Mouse (Mus musculus) gastrocnemius, adult 2 months (tissue): ENCODE results near the gene Ift43. TPM values are rescaled to one million over a fixed set of nuclear protein-coding genes. Genes with fewer than 3 reads are reported as not detected.

Source experiments
- DNase-seq: peaks from one replicate; pipeline ENCODE4 v3.0.0; 2022
- H3K27ac ChIP-seq: fragments of 200-600 bp; 2 replicates; pipeline ENCODE4 v1.8.1; 2022; ENCODE audit warnings: mild to moderate bottlenecking
- H3K4me3 ChIP-seq: fragments of 200-600 bp; 2 replicates; pipeline ENCODE4 v1.8.1; 2022; ENCODE audit warnings: mild to moderate bottlenecking, moderate library complexity
- CTCF ChIP-seq: fragments of 200-600 bp; IDR thresholded peaks from 2 replicates; pipeline ENCODE4 v1.8.1; 2022; ENCODE audit warnings: antibody characterized with exemption, mild to moderate bottlenecking, moderate library complexity
- intact Hi-C: fragments of 180-260 bp; cut with DNase I; formaldehyde crosslinking; loops from one replicate; pipeline ENCODE4 v1.15.1; 2025
- total RNA-seq, 2 experiments: library from RNA; stranded (reverse); gene quantifications; 2 replicates each; pipeline ENCODE4 v1.2.3; 2021

The Ift43 gene
- total RNA-seq, 2 experiments from 2014 or later = 8.4 to 13.6 TPM

- peak overlapping the region; percentile 77 for H3K27ac ChIP-seq
- peak; percentile 44 for DNase-seq
- TF ChIP-seq CTCF = no peak
- no peak overlapping the region for H3K4me3 ChIP-seq
- intact Hi-C loops = no loop called here
Observed at GRCm38 (mm10) chr12:86086550-86086949, 4.2 kb downstream of the Ift43 start.

GRCm38 (mm10) chr12:86088042-86088441, 5.7 kb downstream of the Ift43 start:
- no peak for TF ChIP-seq CTCF
- Histone ChIP-seq H3K27ac (peak overlapping the region; percentile 77), H3K4me3 (no peak overlapping the region)
- intact Hi-C loops = no loop called here
- peak; percentile 67 for DNase-seq

- DNase-seq = no peak
- peak overlapping the region; percentile 85 for H3K27ac ChIP-seq
Observed at GRCm38 (mm10) chr12:86090764-86091163, 8.4 kb downstream of the Ift43 start.

DNA sequence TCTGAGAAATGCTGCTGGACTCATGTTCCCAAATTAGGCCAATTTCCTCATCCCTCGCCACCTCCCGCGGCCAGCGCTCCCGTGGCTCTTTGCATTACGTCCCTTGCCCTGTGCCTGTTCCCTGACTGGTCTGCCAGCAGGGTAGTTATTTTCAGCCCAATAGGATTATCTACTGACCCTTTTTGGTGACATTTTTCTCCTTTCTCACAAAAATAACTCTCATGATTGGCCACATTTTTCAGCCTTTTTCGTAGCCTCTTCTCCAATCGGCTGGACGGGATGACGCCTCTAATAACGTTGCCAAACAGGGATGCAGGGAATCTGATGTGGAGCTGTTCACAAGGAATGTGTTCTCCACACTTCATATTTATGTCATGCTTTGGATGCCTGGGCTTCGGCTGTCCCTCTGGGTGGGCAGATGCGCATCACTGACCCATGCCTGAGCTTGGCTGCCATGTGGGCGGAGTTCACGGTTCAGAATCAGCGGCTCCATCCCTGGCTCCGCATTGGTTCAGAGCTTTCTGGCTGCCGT, 9.3 kb downstream of the Ift43 start:
- peak; percentile 71 for DNase-seq
- Histone ChIP-seq H3K4me3 (peak overlapping the region; percentile 55), H3K27ac (peak overlapping the region; percentile 85)
- intact Hi-C loops = no loop called here
- TF ChIP-seq CTCF = no peak

More at GRCm38 (mm10) chr12:86090764-86091163, 8.4 kb downstream of the Ift43 start:
- no peak for TF ChIP-seq CTCF
- intact Hi-C loops = no loop called here
- H3K4me3 ChIP-seq = no peak overlapping the region; the same call in 1 of the 2 replicates

DNA sequence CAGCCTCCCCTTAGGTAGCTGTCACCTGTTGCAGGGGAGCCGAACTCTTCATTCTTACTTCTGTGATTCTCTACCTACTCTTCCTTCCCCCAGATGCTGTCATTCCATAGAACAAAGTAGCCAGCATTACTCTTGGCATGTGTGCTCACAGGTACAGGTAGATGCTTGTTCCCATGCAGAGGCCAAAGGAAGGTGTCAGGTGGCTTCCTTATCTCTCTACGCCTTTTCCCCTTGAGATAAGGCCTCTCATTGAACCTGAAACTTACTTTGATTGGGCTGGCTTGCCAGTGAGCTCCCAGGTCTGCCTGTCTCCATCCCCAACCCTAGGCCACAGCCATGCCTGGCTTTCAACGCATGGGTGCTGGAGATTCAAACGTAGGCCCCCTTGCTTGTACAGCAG, 11.7 kb downstream of the Ift43 start:
- intact Hi-C loops = no loop called here
- no peak overlapping the region for H3K27ac ChIP-seq
- DNase-seq = no peak
- H3K4me3 ChIP-seq = no peak overlapping the region
- no peak for TF ChIP-seq CTCF

DNA sequence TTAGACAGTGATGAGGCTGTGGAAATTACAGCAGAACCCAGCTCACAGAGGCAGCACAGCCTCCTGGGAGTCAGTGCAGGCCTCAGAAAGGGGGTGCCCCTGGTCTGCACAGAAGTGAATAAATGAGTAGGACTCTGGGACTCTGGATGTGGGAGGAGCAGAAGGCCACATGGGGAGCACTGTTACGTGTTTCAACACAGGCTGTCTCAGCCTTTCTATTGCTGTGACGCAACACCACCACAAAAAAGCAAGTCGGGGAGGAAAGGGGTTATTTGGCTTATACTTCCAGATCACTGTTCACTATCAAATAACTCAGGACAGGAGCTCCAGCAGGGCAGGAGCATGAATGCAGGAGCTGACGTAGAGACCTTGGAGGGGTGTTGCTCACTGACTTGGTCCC, 13.5 kb downstream of the Ift43 start:
- Histone ChIP-seq H3K4me3 (no peak overlapping the region), H3K27ac (no peak overlapping the region)
- no peak for DNase-seq
- TF ChIP-seq CTCF = no peak
- intact Hi-C loops = no loop called here

- Histone ChIP-seq H3K4me3 (peak overlapping the region; percentile 12; the same call in 1 of the 2 replicates), H3K27ac (no peak overlapping the region)
- DNase-seq = no peak
- TF ChIP-seq CTCF = no peak
- intact Hi-C loops = no loop called here
Observed at GRCm38 (mm10) chr12:86097781-86098180, 15.4 kb downstream of the Ift43 start.

DNA sequence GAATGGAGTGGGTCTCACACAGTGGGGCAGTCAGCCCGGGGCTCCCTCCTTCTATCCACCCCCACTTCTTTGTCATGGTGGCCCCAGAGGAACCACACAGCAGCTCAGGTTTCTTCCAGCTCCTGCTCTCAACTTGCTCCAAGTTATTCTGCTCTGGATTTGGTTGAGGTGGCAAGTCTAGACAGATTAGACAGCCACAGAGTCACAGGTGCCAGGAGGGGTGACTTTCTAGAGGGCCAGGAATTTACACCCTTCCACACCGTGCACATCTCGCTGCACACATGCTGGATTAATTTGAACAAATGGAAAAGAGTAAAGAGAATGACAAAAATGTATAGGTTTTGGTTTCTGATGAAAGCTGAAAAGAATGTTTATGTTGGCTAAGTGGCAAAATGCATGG, 18.4 kb downstream of the Ift43 start:
- intact Hi-C loops = no loop called here
- TF ChIP-seq CTCF = no peak
- Histone ChIP-seq H3K27ac (peak overlapping the region; percentile 6), H3K4me3 (no peak overlapping the region)
- no peak for DNase-seq

DNA sequence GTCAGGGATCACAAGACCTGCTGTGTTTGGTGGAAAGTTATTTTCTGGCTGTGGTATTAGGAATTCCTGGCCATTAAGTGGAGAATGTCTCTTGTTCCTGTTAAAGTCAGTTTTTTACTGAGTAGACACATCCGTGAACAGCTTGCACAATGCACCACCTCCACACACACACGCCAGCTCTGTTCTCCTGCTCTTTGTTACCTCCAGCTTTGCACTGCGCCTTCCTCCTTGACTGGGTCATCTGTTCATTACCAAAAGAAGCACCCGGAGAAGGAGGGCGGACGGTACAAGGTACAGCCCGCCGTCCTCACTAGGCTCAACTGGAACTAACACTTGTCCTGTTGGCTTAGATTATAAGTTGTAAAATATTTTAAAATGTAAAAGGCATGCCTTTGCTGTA, 20.3 kb downstream of the Ift43 start:
- DNase-seq = no peak
- Histone ChIP-seq H3K27ac (peak overlapping the region; percentile 81), H3K4me3 (no peak overlapping the region)
- intact Hi-C loops = no loop called here
- TF ChIP-seq CTCF = no peak

- TF ChIP-seq CTCF = no peak
- no peak overlapping the region for H3K4me3 ChIP-seq
Observed at GRCm38 (mm10) chr12:86103391-86103790, 21.1 kb downstream of the Ift43 start.

GRCm38 (mm10) chr12:86103852-86104251, 21.5 kb downstream of the Ift43 start:
- no peak for DNase-seq
- peak overlapping the region; percentile 81 for H3K27ac ChIP-seq
- intact Hi-C loops = no loop called here
- no peak overlapping the region for H3K4me3 ChIP-seq
- no peak for TF ChIP-seq CTCF

More at GRCm38 (mm10) chr12:86103391-86103790, 21.1 kb downstream of the Ift43 start:
- DNase-seq = no peak
- intact Hi-C loops = no loop called here
- H3K27ac ChIP-seq = peak overlapping the region; percentile 81

DNA sequence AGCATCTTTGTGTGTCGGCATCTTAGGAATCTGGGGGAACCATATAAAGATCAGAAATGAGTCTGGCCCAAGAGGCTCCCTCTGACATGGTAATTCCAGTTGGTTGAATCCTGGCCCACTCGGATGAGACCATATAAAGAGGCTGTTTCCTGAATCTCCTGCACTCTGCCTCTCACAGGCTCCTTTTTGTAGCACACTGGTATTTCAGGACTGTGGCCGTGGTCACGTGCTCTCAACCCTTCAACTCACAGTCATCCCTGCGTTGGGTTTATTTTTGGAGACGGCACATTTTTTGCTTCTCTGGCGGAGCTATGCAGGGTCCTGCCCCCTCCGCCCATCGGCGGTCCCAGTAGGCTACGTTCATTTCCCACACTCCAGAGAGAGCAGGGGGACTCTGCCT, 22.0 kb downstream of the Ift43 start:
- Histone ChIP-seq H3K27ac (peak overlapping the region; percentile 81), H3K4me3 (no peak overlapping the region)
- intact Hi-C loops = no loop called here
- TF ChIP-seq CTCF = no peak
- no peak for DNase-seq

DNA sequence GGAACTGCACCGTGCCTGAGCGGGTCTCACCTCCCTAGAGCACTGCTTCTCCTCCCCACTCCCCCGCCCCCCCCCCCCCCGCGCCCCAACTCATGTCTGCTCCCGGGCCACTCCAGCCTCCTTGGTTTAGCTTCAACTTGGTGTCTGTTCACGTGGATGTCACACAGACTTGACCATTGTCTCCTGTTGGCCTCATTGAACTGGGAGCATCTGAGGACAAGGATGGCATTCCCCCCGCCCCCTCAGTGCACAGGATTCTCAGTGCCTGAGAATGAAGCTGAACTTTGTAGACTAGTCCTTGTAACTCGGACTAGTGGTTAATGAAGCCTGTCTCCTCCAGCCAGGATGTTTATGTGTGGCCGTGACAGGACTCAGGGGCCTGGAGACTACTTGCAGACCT, 23.2 kb downstream of the Ift43 start:
- no peak for DNase-seq
- TF ChIP-seq CTCF = no peak
- H3K4me3 ChIP-seq = no peak overlapping the region
- H3K27ac ChIP-seq = peak overlapping the region; percentile 77; the same call in 1 of the 2 replicates
- intact Hi-C loops = no loop called here

DNA sequence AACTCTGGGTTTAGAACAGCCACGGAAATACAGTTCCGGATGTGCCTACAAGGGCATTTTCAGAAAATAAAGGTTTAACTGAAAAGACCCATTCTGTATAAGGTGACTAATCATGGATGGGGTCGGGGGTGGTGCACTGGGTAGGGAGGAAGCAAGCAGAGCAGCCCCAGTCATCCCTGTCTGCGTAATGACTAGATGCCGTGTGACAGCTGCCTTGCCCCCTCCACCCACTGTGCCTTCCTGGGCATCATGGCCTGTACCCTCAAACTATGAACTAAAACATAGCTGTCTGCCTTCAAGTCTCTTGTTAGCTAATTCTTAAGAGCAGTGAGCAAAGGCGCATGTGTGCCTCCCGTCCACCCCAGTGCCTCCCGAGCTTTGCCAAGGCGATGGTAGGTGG, 23.7 kb downstream of the Ift43 start:
- intact Hi-C loops = no loop called here
- H3K27ac ChIP-seq = no peak overlapping the region
- H3K4me3 ChIP-seq = no peak overlapping the region
- DNase-seq = no peak
- no peak for TF ChIP-seq CTCF
